Mouse (Mus musculus): Measurements from ENCODE around the gene Pdpk1.

Pdpk1 gene

GRCm38 (mm10) chr17:24150824-24151223 is at the start of gene Pdpk1:
Gene Pdpk1, minus strand, starts transcription at chr17:24150924.
- no peak for DNase-seq (ENCODE audit: low read depth, low spot score)

GRCm38 (mm10) chr17:24199741-24200140 is 49.0 kb upstream of the Pdpk1 start:
- DNase-seq (ENCODE audit: low read depth, low spot score), result no peak

- no peak for DNase-seq (ENCODE audit: low read depth, low spot score)
Measured at GRCm38 (mm10) chr17:24199252-24199651, 48.5 kb upstream of the Pdpk1 start.

- DNase-seq (ENCODE audit: low read depth, low spot score), result no peak
Measured at GRCm38 (mm10) chr17:24197032-24197824, 46.5 kb upstream of the Pdpk1 start.

GRCm38 (mm10) chr17:24195349-24195748 is 44.6 kb upstream of the Pdpk1 start:
- no peak for DNase-seq (ENCODE audit: low read depth, low spot score)

GRCm38 (mm10) chr17:24193769-24194168 is 43.0 kb upstream of the Pdpk1 start:
- DNase-seq (ENCODE audit: low read depth, low spot score), result no peak

- DNase-seq (ENCODE audit: low read depth, low spot score), result no peak
Measured at GRCm38 (mm10) chr17:24193268-24193667, 42.5 kb upstream of the Pdpk1 start.

GRCm38 (mm10) chr17:24192848-24193247 is 42.1 kb upstream of the Pdpk1 start:
- no peak for DNase-seq (ENCODE audit: low read depth, low spot score)

- no peak for DNase-seq (ENCODE audit: low read depth, low spot score)
Measured at GRCm38 (mm10) chr17:24191481-24191880, 40.8 kb upstream of the Pdpk1 start.

- DNase-seq (ENCODE audit: low read depth, low spot score), result no peak
Measured at GRCm38 (mm10) chr17:24190934-24191333, 40.2 kb upstream of the Pdpk1 start.

GRCm38 (mm10) chr17:24174259-24174658 is 23.5 kb upstream of the Pdpk1 start:
- no peak for DNase-seq (ENCODE audit: low read depth, low spot score)

GRCm38 (mm10) chr17:24173423-24173822 is 22.7 kb upstream of the Pdpk1 start:
- peak; percentile 80 for DNase-seq (ENCODE audit: low read depth, low spot score)

GRCm38 (mm10) chr17:24171738-24172137 is 21.0 kb upstream of the Pdpk1 start:
- DNase-seq (ENCODE audit: low read depth, low spot score), result no peak

- DNase-seq (ENCODE audit: low read depth, low spot score), result no peak
Measured at GRCm38 (mm10) chr17:24170729-24171128, 20.0 kb upstream of the Pdpk1 start.

- DNase-seq (ENCODE audit: low read depth, low spot score), result no peak
Measured at GRCm38 (mm10) chr17:24170125-24170524, 19.4 kb upstream of the Pdpk1 start.

GRCm38 (mm10) chr17:24169317-24170065 is 18.8 kb upstream of the Pdpk1 start, which contains the start of gene Atp6v0c:
Gene Atp6v0c, minus strand, starts transcription at chr17:24169702.
- peak; percentile 95 for DNase-seq (ENCODE audit: low read depth, low spot score)

- DNase-seq (ENCODE audit: low read depth, low spot score), result peak; percentile 76
Measured at GRCm38 (mm10) chr17:24168590-24169277, 18.0 kb upstream of the Pdpk1 start.

- DNase-seq (ENCODE audit: low read depth, low spot score), result no peak
Measured at GRCm38 (mm10) chr17:24167891-24168505, 17.3 kb upstream of the Pdpk1 start.

GRCm38 (mm10) chr17:24167120-24167519 is 16.4 kb upstream of the Pdpk1 start:
- no peak for DNase-seq (ENCODE audit: low read depth, low spot score)

GRCm38 (mm10) chr17:24164566-24165259 is 14.0 kb upstream of the Pdpk1 start:
- no peak for DNase-seq (ENCODE audit: low read depth, low spot score)
